Mouse (Mus musculus): ENCODE measurements around the gene Oas1d. TPM values are rescaled to one million over a fixed set of nuclear protein-coding genes. Genes with fewer than 3 reads are reported as not detected.
"Not testable (repeated sequence)": the region's sequence is repeated elsewhere in the genome, so short reads cannot be mapped to it uniquely, and the experiment has no call there.

Oas1d gene
- polyA plus RNA-seq, 1 experiment: not detected

DNA sequence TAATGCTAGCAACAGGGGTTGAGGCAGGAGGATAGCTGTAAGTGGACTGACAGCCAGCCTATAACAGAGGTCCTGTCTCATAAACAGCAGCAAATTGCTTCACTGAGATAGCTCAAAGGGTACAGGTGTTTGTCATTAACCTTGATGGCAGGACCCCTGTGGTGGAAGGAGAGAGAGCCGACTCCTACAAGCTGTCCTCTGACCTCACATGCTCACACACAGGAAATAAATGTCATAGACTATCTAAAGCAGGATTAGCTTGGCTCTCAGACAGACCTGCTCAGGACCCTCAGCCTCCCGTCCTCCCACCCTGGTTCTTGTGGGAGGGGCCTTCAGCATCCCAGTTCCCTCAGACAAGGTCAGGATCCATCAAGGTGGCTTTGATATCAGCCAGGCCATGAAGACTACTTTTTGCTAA is 22.1 kb upstream of the Oas1d start:
- H3K79me2 ChIP-seq (ENCODE audit: control insufficient read depth, insufficient read depth): no peaks in the 10 kb centered on the region
- TF ChIP-seq USF1 (IDR thresholded peaks at IDR 0.05; ENCODE audit: low read depth): no peak
- no peak for TF ChIP-seq MYOG (IDR thresholded peaks at IDR 0.05; ENCODE audit: control insufficient read depth, extremely low read depth, insufficient read length)
- TF ChIP-seq CEBPB (IDR thresholded peaks at IDR 0.05; ENCODE audit: low read depth): no peak
- TF ChIP-seq MAX (IDR thresholded peaks at IDR 0.05): no peak
- no peak for TF ChIP-seq MYOD1 (IDR thresholded peaks at IDR 0.05; ENCODE audit: control insufficient read depth, insufficient read length, low read depth)
- no peak for TF ChIP-seq FOSL1 (IDR thresholded peaks at IDR 0.05; ENCODE audit: insufficient read depth, low read length, poor library complexity, severe bottlenecking)
- no peak for TF ChIP-seq CTCF (IDR thresholded peaks at IDR 0.05; ENCODE audit: control insufficient read depth, insufficient read depth, insufficient read length)
- H3K4me3 ChIP-seq (ENCODE audit: insufficient read depth, poor library complexity, severe bottlenecking): no peak overlapping the region
- no peak overlapping the region for H3ac ChIP-seq (ENCODE audit: control insufficient read depth, insufficient read length, low read depth)
- no peaks in the 10 kb centered on the region for H3K79me3 ChIP-seq (ENCODE audit: low read depth)
- H3K36me3 ChIP-seq (ENCODE audit: control insufficient read depth, insufficient read depth): no peaks in the 10 kb centered on the region
- no peaks in the 10 kb centered on the region for H3K27me3 ChIP-seq (ENCODE audit: control insufficient read depth, insufficient read depth, insufficient read length)

DNA sequence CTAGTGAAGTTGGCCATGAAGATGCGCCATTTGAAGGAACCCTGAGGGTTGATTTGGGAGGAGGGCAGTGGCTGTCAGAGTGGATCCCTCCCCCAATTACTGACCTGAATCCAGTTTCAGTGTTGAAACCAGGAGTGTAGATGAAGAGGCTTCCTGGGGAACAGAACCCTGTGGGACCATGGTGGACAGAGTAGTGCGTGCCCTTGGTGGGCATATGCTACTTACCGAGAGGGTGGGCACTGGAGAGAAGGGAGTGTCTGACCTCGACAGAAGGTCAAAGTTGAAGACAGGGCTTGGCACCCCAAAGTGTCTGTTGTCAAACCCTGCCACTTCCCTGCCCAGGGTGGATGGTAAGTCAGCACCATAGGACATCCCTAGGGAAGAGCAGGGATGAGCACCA is 20.5 kb upstream of the Oas1d start:
- H3K36me3 ChIP-seq (ENCODE audit: control insufficient read depth, insufficient read depth); H3K79me2 ChIP-seq (ENCODE audit: control insufficient read depth, insufficient read depth); H3K27me3 ChIP-seq (ENCODE audit: control insufficient read depth, insufficient read depth, insufficient read length); H3K4me3 ChIP-seq (ENCODE audit: insufficient read depth, poor library complexity, severe bottlenecking); H3ac ChIP-seq (ENCODE audit: control insufficient read depth, insufficient read length, low read depth); H3K79me3 ChIP-seq (ENCODE audit: low read depth): not testable (repeated sequence)

DNA sequence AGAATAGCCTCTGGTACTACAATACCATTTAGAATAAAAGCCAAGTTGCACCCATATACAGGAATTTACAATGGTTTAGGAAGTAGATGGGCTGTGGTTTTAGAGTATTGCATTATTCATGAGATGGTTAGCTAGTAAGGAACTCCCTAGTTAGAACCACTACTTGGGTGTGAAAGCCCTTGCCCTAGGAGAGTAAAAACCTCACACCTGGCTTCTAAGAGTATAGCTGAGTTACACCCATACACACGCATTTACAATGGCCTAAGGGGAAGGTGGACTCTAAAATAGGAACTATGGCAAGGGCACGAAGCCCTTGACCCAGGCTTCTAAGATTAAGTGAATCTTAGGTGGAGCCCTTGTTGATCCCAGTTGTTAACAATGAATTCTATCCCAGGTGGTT is 19.6 kb upstream of the Oas1d start:
- not testable (repeated sequence) for H3K27me3 ChIP-seq (ENCODE audit: control insufficient read depth, insufficient read depth, insufficient read length); H3K36me3 ChIP-seq (ENCODE audit: control insufficient read depth, insufficient read depth); H3K79me3 ChIP-seq (ENCODE audit: low read depth); H3K4me3 ChIP-seq (ENCODE audit: insufficient read depth, poor library complexity, severe bottlenecking); H3K79me2 ChIP-seq (ENCODE audit: control insufficient read depth, insufficient read depth); H3ac ChIP-seq (ENCODE audit: control insufficient read depth, insufficient read length, low read depth)

DNA sequence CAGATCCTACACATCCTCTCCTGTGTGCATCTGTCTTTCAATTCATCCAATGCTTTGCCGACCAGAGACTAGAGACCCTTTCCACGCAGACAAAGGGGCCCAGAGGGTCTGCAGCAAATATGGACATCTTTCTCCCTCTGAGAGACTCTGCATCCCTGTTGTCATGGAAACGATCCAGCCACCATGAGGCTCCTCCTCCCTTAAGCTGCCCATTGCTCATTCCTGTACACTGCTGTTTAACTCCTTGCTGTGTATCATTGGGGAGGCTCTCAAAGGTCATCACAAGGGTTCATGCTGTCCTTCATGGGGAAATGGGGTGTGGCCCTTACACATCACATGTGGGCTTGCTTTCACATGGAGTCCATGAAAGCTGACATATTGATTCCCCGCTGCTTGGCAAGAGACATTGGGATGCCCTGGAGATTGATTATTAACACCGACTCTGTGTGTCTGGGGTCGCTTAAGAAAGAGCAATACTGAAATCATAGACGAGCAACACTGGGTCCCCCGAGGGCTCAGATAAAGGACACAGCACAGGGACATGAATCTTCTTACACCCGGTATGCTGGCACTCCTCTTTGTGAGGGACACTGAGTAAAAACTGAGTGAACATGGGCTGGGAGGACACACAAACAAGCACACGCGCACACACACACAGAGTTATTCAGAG is 19.0 kb upstream of the Oas1d start:
- Histone ChIP-seq H3K79me2 (ENCODE audit: control insufficient read depth, insufficient read depth) (no peaks in the 10 kb centered on the region), H3K4me3 (ENCODE audit: insufficient read depth, poor library complexity, severe bottlenecking) (no peak overlapping the region), H3K36me3 (ENCODE audit: control insufficient read depth, insufficient read depth) (no peaks in the 10 kb centered on the region), H3ac (ENCODE audit: control insufficient read depth, insufficient read length, low read depth) (no peak overlapping the region), H3K79me3 (ENCODE audit: low read depth) (no peaks in the 10 kb centered on the region), H3K27me3 (ENCODE audit: control insufficient read depth, insufficient read depth, insufficient read length) (no peaks in the 10 kb centered on the region)
- TF ChIP-seq MAX (IDR thresholded peaks at IDR 0.05) (no peak), MYOD1 (IDR thresholded peaks at IDR 0.05; ENCODE audit: control insufficient read depth, insufficient read length, low read depth) (no peak)

DNA sequence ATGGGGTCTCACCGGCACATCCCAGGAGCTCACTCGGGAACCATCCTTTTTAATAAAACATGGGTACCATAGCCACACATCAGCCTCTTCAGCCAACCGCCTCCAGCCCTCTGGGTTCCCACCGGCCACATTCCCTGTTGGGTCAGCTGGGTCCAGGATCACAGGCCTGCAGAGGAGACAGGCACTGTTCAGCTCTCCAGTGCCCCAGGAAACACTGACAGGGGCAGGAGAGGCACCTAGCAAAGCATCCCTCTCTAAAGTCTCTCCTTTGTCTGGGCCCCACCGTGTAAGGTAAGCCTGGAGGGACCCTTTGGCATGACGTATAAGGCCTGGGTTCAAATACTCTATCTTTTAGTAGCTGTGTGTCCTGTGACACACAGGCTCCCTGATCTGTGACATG is 16.0 kb upstream of the Oas1d start:
- Histone ChIP-seq H3ac (ENCODE audit: control insufficient read depth, insufficient read length, low read depth) (no peak overlapping the region), H3K36me3 (ENCODE audit: control insufficient read depth, insufficient read depth) (no peaks in the 10 kb centered on the region), H3K79me2 (ENCODE audit: control insufficient read depth, insufficient read depth) (no peaks in the 10 kb centered on the region), H3K4me3 (ENCODE audit: insufficient read depth, poor library complexity, severe bottlenecking) (no peak overlapping the region), H3K79me3 (ENCODE audit: low read depth) (no peaks in the 10 kb centered on the region), H3K27me3 (ENCODE audit: control insufficient read depth, insufficient read depth, insufficient read length) (peaks cover 6% of the 10 kb centered on the region)
- TF ChIP-seq MYOD1 (IDR thresholded peaks at IDR 0.05; ENCODE audit: control insufficient read depth, insufficient read length, low read depth) (no peak), FOSL1 (IDR thresholded peaks at IDR 0.05; ENCODE audit: insufficient read depth, low read length, poor library complexity, severe bottlenecking) (no peak), CEBPB (IDR thresholded peaks at IDR 0.05; ENCODE audit: low read depth) (no peak), USF1 (IDR thresholded peaks at IDR 0.05; ENCODE audit: low read depth) (no peak), MAX (IDR thresholded peaks at IDR 0.05) (no peak), MYOG (IDR thresholded peaks at IDR 0.05; ENCODE audit: control insufficient read depth, extremely low read depth, insufficient read length) (no peak)

DNA sequence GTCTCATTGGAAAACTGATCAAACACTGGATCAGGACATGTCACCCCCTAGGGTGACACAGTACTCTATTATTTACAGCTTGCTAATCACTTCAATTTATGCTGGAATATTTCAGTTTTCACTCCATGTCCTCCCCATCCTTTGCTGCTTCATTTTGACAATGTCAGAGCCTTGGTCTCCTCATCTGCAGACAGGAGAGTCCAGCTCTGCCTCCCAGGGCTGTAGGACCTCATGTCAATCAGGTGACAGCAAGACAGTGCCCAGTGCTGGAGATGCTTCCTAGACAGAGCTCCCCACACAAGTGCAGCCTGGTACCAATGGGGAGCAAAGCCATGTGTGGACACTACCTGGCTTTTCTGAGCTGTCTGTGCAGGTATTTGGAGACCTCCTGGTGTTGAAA is 15.6 kb upstream of the Oas1d start:
- Histone ChIP-seq H3ac (ENCODE audit: control insufficient read depth, insufficient read length, low read depth) (no peak overlapping the region), H3K79me2 (ENCODE audit: control insufficient read depth, insufficient read depth) (no peaks in the 10 kb centered on the region), H3K79me3 (ENCODE audit: low read depth) (no peaks in the 10 kb centered on the region), H3K36me3 (ENCODE audit: control insufficient read depth, insufficient read depth) (no peaks in the 10 kb centered on the region), H3K4me3 (ENCODE audit: insufficient read depth, poor library complexity, severe bottlenecking) (no peak overlapping the region), H3K27me3 (ENCODE audit: control insufficient read depth, insufficient read depth, insufficient read length) (peaks cover 6% of the 10 kb centered on the region)
- no peak for TF ChIP-seq MYOG (IDR thresholded peaks at IDR 0.05; ENCODE audit: control insufficient read depth, extremely low read depth, insufficient read length)
- TF ChIP-seq FOSL1 (IDR thresholded peaks at IDR 0.05; ENCODE audit: insufficient read depth, low read length, poor library complexity, severe bottlenecking): no peak
- no peak for TF ChIP-seq CEBPB (IDR thresholded peaks at IDR 0.05; ENCODE audit: low read depth)
- TF ChIP-seq MYOD1 (IDR thresholded peaks at IDR 0.05; ENCODE audit: control insufficient read depth, insufficient read length, low read depth): no peak
- no peak for TF ChIP-seq MAX (IDR thresholded peaks at IDR 0.05)
- no peak for TF ChIP-seq USF1 (IDR thresholded peaks at IDR 0.05; ENCODE audit: low read depth)
- TF ChIP-seq CTCF (IDR thresholded peaks at IDR 0.05; ENCODE audit: control insufficient read depth, insufficient read depth, insufficient read length): no peak

Data from C2C12 (cell line).